Comparison of ENCODE assay signal across 11 mouse cellular contexts in the genomic region with DNA sequence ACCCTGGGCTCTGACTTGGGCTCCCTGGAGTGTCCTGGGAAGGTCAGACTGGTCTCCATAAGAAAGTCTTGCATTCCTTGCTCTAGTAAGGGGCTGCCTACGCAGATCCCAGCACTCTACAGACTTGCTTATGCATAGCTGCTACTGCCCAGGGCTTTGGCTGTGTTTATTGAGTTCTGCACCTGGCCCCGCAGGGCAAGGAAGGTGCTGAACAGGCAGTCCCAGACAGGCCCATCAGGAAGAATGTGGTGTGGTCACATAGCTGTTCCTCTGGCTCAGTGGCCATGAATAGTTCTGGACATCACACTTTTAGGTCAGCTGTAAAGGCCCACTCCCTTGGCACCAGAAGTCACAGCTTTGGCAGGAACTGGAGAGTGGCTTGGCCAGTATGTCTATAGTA.
DNase-seq lines count a peak whose midpoint lies in the region; ATAC-seq and TF ChIP-seq lines count a peak whose summit lies in the region.
"Had no signal": no experiment of that assay in that cellular context is flagged by ENCODE, and none has a peak within 500 bp of the region (broad histone marks: within the 10 kb centered on the region; RNA-seq: fewer than 3 reads in every experiment).

No protein-coding gene starts in this region.

- 55% methylated on average over 2 of the region's 2 CpGs for WGBS in intestine, embryonic 15.5 days
- 58% methylated on average over 2 of the region's 2 CpGs for WGBS in liver, embryonic 15.5 days (ENCODE audit: insufficient replicate concordance)

- H3K9ac ChIP-seq in ES-Bruce4 (ENCODE audit: low read depth, poor library complexity, severe bottlenecking), result no peak overlapping the region
- H3K9ac ChIP-seq in intestine, embryonic 15.5 days, result no peak overlapping the region
- no peak overlapping the region for H3K9ac ChIP-seq in liver, embryonic 15.5 days
- H3K9ac ChIP-seq: neural tube, embryonic 12.5 days had no signal

- no peaks in the 10 kb centered on the region for H3K27me3 ChIP-seq in ES-Bruce4 (ENCODE audit: control insufficient read depth, insufficient read depth, low read length, poor library complexity, severe bottlenecking)
- H3K27me3 ChIP-seq in intestine, embryonic 15.5 days (replicated peaks), result no peaks in the 10 kb centered on the region
- no peaks in the 10 kb centered on the region for H3K27me3 ChIP-seq in liver, embryonic 15.5 days
- H3K27me3 ChIP-seq: neural tube, embryonic 12.5 days had no signal

- no peak overlapping the region for H3K27ac ChIP-seq in ES-Bruce4 (ENCODE audit: insufficient read depth, low read length)
- H3K27ac ChIP-seq in intestine, embryonic 15.5 days, result peak overlapping the region; percentile 38
- H3K27ac ChIP-seq in liver, embryonic 15.5 days (replicated peaks), result peak overlapping the region; percentile 72
- H3K27ac ChIP-seq: layer of hippocampus, adult 2 months; macrophage; neural tube, embryonic 12.5 days had no signal

- ATAC-seq in intestine, embryonic 15.5 days, result peak; percentile 26; the same call in 1 of the 2 replicates
- ATAC-seq in liver, embryonic 15.5 days (ENCODE audit: insufficient read depth), result no peak
- no peak for ATAC-seq in monocyte, adult 5-6 weeks (replicated peaks; ENCODE audit: insufficient number of reproducible peaks, low FRiP score, low TSS enrichment, poor library complexity, severe bottlenecking)

- no peaks in the 10 kb centered on the region for H3K36me3 ChIP-seq in ES-Bruce4 (ENCODE audit: control insufficient read depth, insufficient read depth, low read length, poor library complexity, severe bottlenecking)
- H3K36me3 ChIP-seq in intestine, embryonic 15.5 days, result no peaks in the 10 kb centered on the region
- H3K36me3 ChIP-seq in liver, embryonic 15.5 days (replicated peaks), result no peaks in the 10 kb centered on the region
- H3K36me3 ChIP-seq: neural tube, embryonic 12.5 days had no signal

- TF ChIP-seq POLR2A in ES-Bruce4 (IDR thresholded peaks at IDR 0.05; ENCODE audit: insufficient read depth, low read length), result no peak

- H3K4me2 ChIP-seq in intestine, embryonic 15.5 days (replicated peaks), result no peak overlapping the region
- no peak overlapping the region for H3K4me2 ChIP-seq in liver, embryonic 15.5 days
- H3K4me2 ChIP-seq: neural tube, embryonic 12.5 days had no signal

- TF ChIP-seq CTCF in ES-Bruce4 (IDR thresholded peaks at IDR 0.05; ENCODE audit: low read depth, low read length), result no peak

- H3K4me1 ChIP-seq in ES-Bruce4 (ENCODE audit: control insufficient read depth, insufficient read depth, low read length), result peaks cover 4% of the 10 kb centered on the region
- peaks cover 23% of the 10 kb centered on the region for H3K4me1 ChIP-seq in intestine, embryonic 15.5 days (replicated peaks)
- peaks cover 34% of the 10 kb centered on the region for H3K4me1 ChIP-seq in liver, embryonic 15.5 days (replicated peaks)

- 0 out of 2 replicates have a peak, but pooled peaks have one; percentile 17 for TF ChIP-seq EP300 in ES-Bruce4 (IDR thresholded peaks at IDR 0.05; ENCODE audit: insufficient read depth, low read depth, low read length)

- no peak overlapping the region for H3K4me3 ChIP-seq in ES-Bruce4 (ENCODE audit: low read depth, low read length)
- H3K4me3 ChIP-seq in intestine, embryonic 15.5 days (replicated peaks), result no peak overlapping the region
- no peak overlapping the region for H3K4me3 ChIP-seq in liver, embryonic 15.5 days (replicated peaks)
- H3K4me3 ChIP-seq: layer of hippocampus, adult 2 months; neural tube, embryonic 12.5 days had no signal

- DNase-seq in gastrocnemius, adult 18-20 months (ENCODE audit: low spot score), result peak; percentile 49
- no peak for DNase-seq in gastrocnemius, postnatal 10 days
- DNase-seq in embryo, embryonic 9.5 days (ENCODE audit: extremely low spot score), result no peak
- no peak for DNase-seq in cerebellum, postnatal 25 days

- no peaks in the 10 kb centered on the region for H3K9me3 ChIP-seq in ES-Bruce4 (replicated peaks; ENCODE audit: control insufficient read depth, insufficient read depth, low read length, poor library complexity, severe bottlenecking)
- H3K9me3 ChIP-seq in intestine, embryonic 15.5 days, result no peaks in the 10 kb centered on the region
- no peaks in the 10 kb centered on the region for H3K9me3 ChIP-seq in liver, embryonic 15.5 days (replicated peaks)
